Mouse (Mus musculus) kidney, postnatal 0 days (tissue): Measurements from ENCODE around the gene Adamts1. TPM values are rescaled to one million over a fixed set of nuclear protein-coding genes. Genes with fewer than 3 reads are reported as not detected.

Source experiments
- ATAC-seq: fragments of 200-750 bp; cut with Nextera tagmentation; replicated peaks from 2 replicates; pipeline ENCODE4 v1.8.0; 2017; ENCODE audit warnings: low read depth, moderate number of reproducible peaks, moderate TSS enrichment, moderate library complexity; ENCODE audit not compliant: low FRiP score
- DNase-seq: peaks from one replicate; pipeline ENCODE4 v3.0.0-alpha.2; 2016; ENCODE audit warnings: low spot score
- H3K27ac ChIP-seq: fragments of 300-500 bp; sonication (generic); 2 replicates; pipeline ENCODE4 v1.5.1; 2014; ENCODE audit warnings: mild to moderate bottlenecking
- H3K27me3 ChIP-seq: fragments of 300-500 bp; sonication (generic); 2 replicates; pipeline ENCODE4 v1.6.1; 2014; ENCODE audit warnings: low read length, mixed read lengths; ENCODE audit not compliant: insufficient read depth
- H3K36me3 ChIP-seq: fragments of 300-500 bp; sonication (generic); 2 replicates; pipeline ENCODE4 v1.6.1; 2014; ENCODE audit warnings: low read length, mixed read lengths; ENCODE audit not compliant: insufficient read depth
- H3K4me1 ChIP-seq: fragments of 300-500 bp; sonication (generic); replicated peaks from 2 replicates; pipeline ENCODE4 v1.6.1; 2014; ENCODE audit warnings: antibody characterized with exemption, low read length, mixed read lengths; ENCODE audit not compliant: insufficient read depth
- H3K4me2 ChIP-seq: fragments of 300-500 bp; sonication (generic); 2 replicates; pipeline ENCODE4 v1.6.1; 2014; ENCODE audit warnings: mild to moderate bottlenecking, low read length, moderate library complexity, mixed read lengths
- H3K4me3 ChIP-seq: fragments of 300-500 bp; sonication (generic); replicated peaks from 2 replicates; pipeline ENCODE4 v1.5.1; 2014; ENCODE audit warnings: low read depth, low read length
- H3K9ac ChIP-seq: fragments of 300-500 bp; sonication (generic); 2 replicates; pipeline ENCODE4 v1.6.1; 2014; ENCODE audit warnings: low read depth, low read length
- H3K9me3 ChIP-seq: fragments of 300-500 bp; sonication (generic); replicated peaks from 2 replicates; pipeline ENCODE4 v1.6.1; 2016; ENCODE audit warnings: low read length, inconsistent platforms, mixed read lengths
- CTCF ChIP-seq: IDR thresholded peaks from 2 replicates; pipeline ENCODE4 v1.5.1; 2016; ENCODE audit warnings: antibody characterized with exemption, low read depth, mild to moderate bottlenecking, moderate library complexity
- WGBS: fragments of 180-500 bp; shearing (Covaris S2); extraction: QIAGEN DNeasy Blood & Tissue Kit; methylation state at CpG from one replicate; pipeline ENCODE4 v1.1.7; 2014; 5-methylcytosine and 5-hydroxymethylcytosine counted together
- polyA plus RNA-seq: library from polyadenylated mRNA; unstranded; fragments of >200 nt; fragmentation: Nextera tagmentation; extraction: Ambion mirVana; gene quantifications from 2 replicates; pipeline ENCODE4 v1.2.1, GENCODE M21; 2015

Adamts1 gene
- polyA plus RNA-seq, 1 experiment from 2014 or later = 75.9 TPM

GRCm38 (mm10) chr16:85779775-85780174, 23.1 kb downstream of the Adamts1 start:
- Histone ChIP-seq H3K9ac (no peak overlapping the region), H3K4me1 (no peaks in the 10 kb centered on the region), H3K27ac (no peak overlapping the region), H3K4me2 (no peak overlapping the region), H3K27me3 (no peaks in the 10 kb centered on the region), H3K9me3 (no peaks in the 10 kb centered on the region), H3K4me3 (no peak overlapping the region), H3K36me3 (no peaks in the 10 kb centered on the region)
- peak; percentile 91 for DNase-seq
- TF ChIP-seq CTCF = peak; percentile 73
- ATAC-seq = 0 out of 2 replicates have a peak, but pooled peaks have one; percentile 69

- WGBS = 76% methylated on average over 3 of the region's 3 CpGs
- Histone ChIP-seq H3K4me2 (no peak overlapping the region), H3K27me3 (no peaks in the 10 kb centered on the region), H3K9ac (no peak overlapping the region), H3K27ac (no peak overlapping the region), H3K9me3 (no peaks in the 10 kb centered on the region), H3K36me3 (no peaks in the 10 kb centered on the region), H3K4me1 (no peaks in the 10 kb centered on the region), H3K4me3 (no peak overlapping the region)
- DNase-seq (no peak), ATAC-seq (no peak)
- no peak for TF ChIP-seq CTCF
Measured at GRCm38 (mm10) chr16:85772272-85772671, 30.6 kb downstream of the Adamts1 start.

GRCm38 (mm10) chr16:85767341-85767740, 35.6 kb downstream of the Adamts1 start:
- DNase-seq (no peak), ATAC-seq (no peak)
- no peak overlapping the region for H3K27ac ChIP-seq
- H3K4me2 ChIP-seq = no peak overlapping the region
- no peak for TF ChIP-seq CTCF
- H3K9ac ChIP-seq = no peak overlapping the region
- H3K4me1 ChIP-seq = no peaks in the 10 kb centered on the region
- no peak overlapping the region for H3K4me3 ChIP-seq
- H3K36me3 ChIP-seq = no peaks in the 10 kb centered on the region
- no peaks in the 10 kb centered on the region for H3K27me3 ChIP-seq
- 62% methylated on average over 4 of the region's 4 CpGs for WGBS
- H3K9me3 ChIP-seq = no peaks in the 10 kb centered on the region

GRCm38 (mm10) chr16:85765697-85766096, 37.2 kb downstream of the Adamts1 start:
- Histone ChIP-seq H3K36me3 (no peaks in the 10 kb centered on the region), H3K9me3 (no peaks in the 10 kb centered on the region), H3K4me2 (no peak overlapping the region), H3K4me1 (no peaks in the 10 kb centered on the region), H3K27ac (no peak overlapping the region), H3K27me3 (no peaks in the 10 kb centered on the region), H3K9ac (no peak overlapping the region), H3K4me3 (no peak overlapping the region)
- no peak for DNase-seq
- ATAC-seq = no peak
- WGBS = 45% methylated on average over 8 of the region's 8 CpGs
- TF ChIP-seq CTCF = no peak

GRCm38 (mm10) chr16:85765167-85765566, 37.7 kb downstream of the Adamts1 start:
- no peaks in the 10 kb centered on the region for H3K9me3 ChIP-seq
- H3K4me3 ChIP-seq = no peak overlapping the region

GRCm38 (mm10) chr16:85762052-85762665, 40.8 kb downstream of the Adamts1 start:
- Histone ChIP-seq H3K9ac (no peak overlapping the region), H3K4me3 (no peak overlapping the region), H3K27me3 (no peaks in the 10 kb centered on the region), H3K9me3 (no peaks in the 10 kb centered on the region), H3K27ac (no peak overlapping the region), H3K4me2 (no peak overlapping the region), H3K36me3 (no peaks in the 10 kb centered on the region), H3K4me1 (no peaks in the 10 kb centered on the region)
- ATAC-seq (no peak), DNase-seq (no peak)
- TF ChIP-seq CTCF = no peak
- 88% methylated on average over 10 of the region's 10 CpGs for WGBS

More at GRCm38 (mm10) chr16:85765167-85765566, 37.7 kb downstream of the Adamts1 start:
- WGBS = 94% methylated on average over 6 of the region's 6 CpGs
- no peak for ATAC-seq
- Histone ChIP-seq H3K4me2 (no peak overlapping the region), H3K27me3 (no peaks in the 10 kb centered on the region), H3K27ac (no peak overlapping the region), H3K4me1 (no peaks in the 10 kb centered on the region), H3K36me3 (no peaks in the 10 kb centered on the region), H3K9ac (no peak overlapping the region)
- DNase-seq = no peak
- TF ChIP-seq CTCF = no peak
